Mouse (Mus musculus) activated CD4-positive, CD25-positive, alpha-beta regulatory T cell, adult 4 months (primary cell): ENCODE data around the gene Ppp2r3c. TPM values are rescaled to one million over a fixed set of nuclear protein-coding genes. Genes with fewer than 3 reads are reported as not detected.
A peak's percentile ranks its signal among the peaks of the same experiment; 100 is the strongest.
"Not testable (repeated sequence)": the region's sequence is repeated elsewhere in the genome, so short reads cannot be mapped to it uniquely, and the experiment has no call there.

Experiments
- ATAC-seq: one replicate; pipeline ENCODE4 v1.8.0; 2017
- polyA plus RNA-seq, 2 experiments: library from polyadenylated mRNA; unstranded; fragments of 100-300 nt; shearing (Covaris generic); gene quantifications; one replicate each; pipeline ENCODE4 v1.2.1; 2017

The Ppp2r3c gene
- polyA plus RNA-seq, 2 experiments from 2014 or later, result 22.6 to 26.8 TPM

- no peak for ATAC-seq
These were observed 30.6 kb downstream of the Ppp2r3c start for GRCm38 (mm10) chr12:55272243-55272642.

GRCm38 (mm10) chr12:55263385-55263784 lies 39.4 kb downstream of the Ppp2r3c start:
- not testable (repeated sequence) for ATAC-seq

GRCm38 (mm10) chr12:55261950-55262349 lies 40.8 kb downstream of the Ppp2r3c start:
- not testable (repeated sequence) for ATAC-seq

- not testable (repeated sequence) for ATAC-seq
These were observed 60.6 kb downstream of the Ppp2r3c start for GRCm38 (mm10) chr12:55242243-55242642.

GRCm38 (mm10) chr12:55230520-55230861 lies 72.3 kb downstream of the Ppp2r3c start:
- peak; percentile 62 for ATAC-seq

- peak; percentile 92 for ATAC-seq
These were observed 72.9 kb downstream of the Ppp2r3c start, which contains the start of gene Srp54c for GRCm38 (mm10) chr12:55229626-55230519. Srp54c (plus strand) TSS chr12:55230168.

Other genes starting within 250 kb of the Ppp2r3c start
- 10 to 100 TPM; 14.0 to 17.8 TPM for gene 2700097O09Rik, start 222.9 kb downstream of the Ppp2r3c start, polyA plus RNA-seq
- 100 to 1,000 TPM; 137 to 147 TPM for gene Srp54a, start 222.7 kb downstream of the Ppp2r3c start, polyA plus RNA-seq
- 10 to 100 TPM; 17.8 to 22.9 TPM for gene Fam177a, start 178.5 kb downstream of the Ppp2r3c start, polyA plus RNA-seq
- gene Srp54b, start 147.9 kb downstream of the Ppp2r3c start, polyA plus RNA-seq, result 10 to 100 TPM; 38.3 to 44.8 TPM
- gene 1700047I17Rik2, start 103.4 kb downstream of the Ppp2r3c start, polyA plus RNA-seq, result not detected
- gene Srp54c, start 72.8 kb downstream of the Ppp2r3c start, polyA plus RNA-seq, result 10 to 100 TPM; 55.6 to 55.7 TPM
- gene 1110008L16Rik, start 3.4 kb downstream of the Ppp2r3c start, polyA plus RNA-seq, result 1 to 10 TPM; 8.7 to 9.3 TPM
- 100 to 1,000 TPM; 282 to 307 TPM for gene Psma6, start 81.2 kb upstream of the Ppp2r3c start, polyA plus RNA-seq
- gene Nfkbia, start 189.6 kb upstream of the Ppp2r3c start, polyA plus RNA-seq, result 100 to 1,000 TPM; 513 to 551 TPM